Mouse (Mus musculus): Measurements from ENCODE around the gene Rpia.
"Not testable (repeated sequence)": the region's sequence is repeated elsewhere in the genome, so short reads cannot be mapped to it uniquely, and the experiment has no call there.

Rpia gene

DNA sequence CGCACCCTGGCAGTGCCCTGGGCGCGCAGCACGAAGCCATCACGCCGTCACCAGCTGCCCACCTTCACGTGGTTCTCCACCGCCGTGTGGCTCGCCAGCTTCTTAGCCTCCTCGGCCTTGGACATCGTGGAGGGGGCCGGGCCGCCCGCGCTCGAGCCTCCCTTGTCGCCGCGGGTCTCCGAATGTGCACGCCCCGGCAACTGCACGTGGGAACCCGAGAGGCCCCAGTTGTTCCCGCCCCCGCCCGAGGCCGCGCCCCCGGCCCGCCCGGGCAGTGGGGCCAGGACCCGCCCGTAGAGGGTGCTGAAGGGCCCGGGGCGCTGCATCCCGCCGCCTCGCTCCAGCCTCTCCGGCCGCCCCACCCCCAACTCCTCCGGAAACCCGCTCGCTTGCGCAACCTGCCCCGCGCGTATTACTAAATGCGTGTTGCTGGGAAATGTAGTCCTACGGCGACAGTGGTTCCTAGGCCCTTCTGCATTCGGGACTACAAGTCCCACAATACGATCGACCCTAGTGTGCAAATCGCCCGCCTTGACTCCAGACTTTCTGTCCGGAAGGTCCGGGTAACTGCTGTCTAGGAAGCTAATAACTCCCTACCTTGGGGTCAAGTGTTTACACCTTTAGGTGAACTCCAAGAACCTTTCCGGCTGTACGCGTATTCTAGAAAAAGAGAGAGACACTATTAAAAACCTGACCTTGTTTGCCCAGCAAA is at the start of gene Rpia:
Gene Rpia, minus strand, starts transcription at position 409 of the 712 bp plus-strand sequence.
- DNase-seq (ENCODE audit: low spot score in 2 of 2): peak; percentile 96

DNA sequence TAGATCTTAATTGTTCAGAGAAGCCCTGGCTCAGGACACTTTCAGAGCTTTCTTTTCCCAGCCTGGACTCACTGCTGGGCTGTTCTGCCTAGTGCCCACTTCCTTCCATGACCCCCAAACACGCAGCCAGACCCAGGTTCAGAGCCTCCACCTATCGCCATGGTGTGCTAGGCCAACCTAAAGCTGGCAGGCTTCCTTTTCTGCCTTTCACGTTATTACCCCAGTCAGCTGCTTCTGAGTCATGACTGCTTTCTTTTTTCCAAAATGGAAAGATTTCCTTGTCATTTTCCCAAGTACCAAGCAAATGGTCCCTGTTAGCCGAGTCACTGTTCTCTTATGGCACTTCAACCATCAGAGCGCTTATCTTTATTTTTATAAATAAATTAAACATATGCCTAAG is 48.2 kb upstream of the Rpia start:
- no peak for DNase-seq (ENCODE audit: low spot score in 2 of 2)

DNA sequence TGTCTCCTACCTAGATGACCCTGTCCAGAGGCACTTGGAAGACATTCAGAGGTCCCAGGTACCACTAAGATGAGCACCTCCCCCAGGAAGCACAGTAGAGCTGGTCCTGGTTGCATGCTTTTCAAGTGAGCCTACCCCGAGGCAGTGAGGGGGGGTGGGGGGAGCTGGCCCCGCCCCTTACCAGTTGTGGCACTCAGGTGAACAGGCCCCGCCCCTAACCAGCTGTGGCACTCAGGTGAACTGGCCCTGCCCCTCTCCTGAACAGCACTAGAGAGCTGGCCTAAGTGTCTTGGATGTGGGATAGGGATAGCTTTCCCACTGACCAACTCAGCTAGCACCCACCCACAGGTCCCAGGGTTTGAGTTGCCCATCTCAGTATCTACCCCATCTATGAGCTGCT is 46.5 kb upstream of the Rpia start:
- no peak for DNase-seq (ENCODE audit: low spot score in 2 of 2)

DNA sequence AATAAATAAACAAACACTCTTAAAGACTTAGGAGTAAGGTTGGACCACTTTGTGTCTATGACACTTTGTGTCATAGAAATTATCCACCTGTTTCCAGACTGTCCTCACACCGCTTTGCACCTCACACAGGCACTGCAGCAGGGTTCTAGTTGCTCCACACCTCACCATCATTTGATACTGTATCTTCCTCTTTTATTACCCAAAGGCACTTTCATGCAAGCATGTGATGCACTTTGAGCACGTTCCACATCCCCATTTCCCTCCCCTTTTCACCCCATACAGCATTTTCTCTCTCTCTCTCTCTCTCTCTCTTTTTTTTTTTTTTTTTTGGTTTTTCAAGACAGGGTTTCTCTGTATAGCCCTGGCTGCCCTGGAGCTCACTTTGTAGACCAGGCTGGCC is 45.3 kb upstream of the Rpia start:
- no peak for DNase-seq (ENCODE audit: low spot score in 2 of 2)

DNA sequence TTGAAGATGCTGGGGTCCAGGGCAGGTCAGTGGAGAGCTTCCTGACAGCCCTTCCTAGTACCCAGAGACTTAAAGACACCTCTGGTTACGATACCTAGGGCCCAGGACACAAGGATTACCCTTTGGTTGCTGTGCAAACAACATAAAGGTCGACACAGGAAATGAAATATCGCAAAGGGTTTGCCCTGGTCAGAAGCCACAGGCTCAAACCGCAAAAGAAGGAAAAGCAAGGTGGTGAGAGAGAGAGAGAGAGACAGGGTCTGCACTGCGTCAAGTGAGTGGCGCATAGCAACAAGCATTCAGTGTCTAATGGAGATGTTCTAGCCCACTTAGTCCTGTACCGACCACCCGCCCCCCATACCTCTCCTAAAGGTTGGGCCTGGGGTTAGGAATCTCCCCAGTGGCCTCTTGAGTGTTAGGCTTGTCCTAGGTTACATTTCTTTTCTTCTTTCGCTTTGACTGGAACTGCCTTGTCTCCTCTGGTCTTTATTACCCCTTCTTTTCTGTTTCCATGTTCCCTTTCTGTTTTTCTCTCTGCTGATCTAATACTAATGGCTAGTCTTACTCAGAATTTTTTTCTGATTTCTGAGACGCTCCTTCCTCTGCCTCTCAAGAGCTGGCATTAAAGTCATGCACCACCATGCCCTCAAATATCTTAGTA is 39.3 kb upstream of the Rpia start:
- DNase-seq (ENCODE audit: low spot score in 2 of 2): no peak

DNA sequence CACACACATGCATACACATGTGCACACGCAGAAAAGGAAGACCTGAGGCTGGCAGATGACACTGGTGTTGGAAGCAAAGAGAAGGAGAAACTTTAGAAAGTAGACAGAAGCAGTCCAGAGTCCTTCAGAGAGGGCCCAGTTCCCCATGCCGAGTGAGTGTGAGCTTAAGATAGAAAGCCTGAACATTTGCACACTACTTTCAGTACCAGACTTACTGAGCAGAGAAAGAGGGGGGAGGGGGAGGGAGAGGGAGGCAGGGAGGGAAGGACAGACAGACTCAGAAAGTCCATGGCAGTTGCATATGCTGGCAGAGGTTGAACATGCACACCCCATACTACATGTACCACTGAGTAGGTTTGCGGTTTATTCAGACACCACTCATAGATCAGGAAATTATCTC is 38.5 kb upstream of the Rpia start:
- no peak for DNase-seq (ENCODE audit: low spot score in 2 of 2)

DNA sequence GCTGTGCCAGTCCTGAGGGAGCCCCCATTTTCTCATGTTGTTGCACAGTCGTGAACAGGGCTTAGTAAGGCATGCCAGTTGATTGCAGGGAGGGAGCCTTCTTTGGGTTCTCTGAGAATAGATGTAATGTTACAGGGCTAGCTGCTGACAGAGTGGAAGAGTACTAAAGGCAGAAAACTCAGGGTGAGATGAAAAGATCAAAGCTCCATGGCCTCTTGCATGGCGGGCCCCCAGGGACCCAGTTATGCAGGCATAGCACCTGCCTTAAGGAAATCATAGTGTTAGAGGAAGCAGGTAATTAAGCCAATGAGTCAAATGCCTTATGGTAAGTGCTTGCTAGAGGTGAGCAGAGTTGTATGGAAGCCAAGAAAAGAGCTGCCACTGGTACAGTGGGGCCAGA is 37.4 kb upstream of the Rpia start:
- no peak for DNase-seq (ENCODE audit: low spot score in 2 of 2)

DNA sequence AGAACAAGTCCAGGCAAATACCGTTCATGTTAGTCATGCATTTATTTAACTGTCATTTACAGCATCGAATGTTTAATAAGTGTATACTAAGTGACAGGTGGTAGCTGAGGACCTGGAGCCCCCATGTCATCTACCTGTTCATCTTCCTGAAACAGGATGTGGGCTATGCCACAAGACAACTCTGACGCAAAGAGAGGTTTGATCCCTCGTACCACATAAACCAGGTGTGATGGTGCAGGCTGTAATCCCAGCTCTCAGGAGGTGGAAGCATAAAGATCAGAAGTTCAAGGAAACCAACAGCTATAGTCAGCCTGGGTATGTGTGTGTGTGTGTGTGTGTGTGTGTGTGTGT is 32.9 kb upstream of the Rpia start:
- DNase-seq (ENCODE audit: low spot score in 2 of 2): no peak

DNA sequence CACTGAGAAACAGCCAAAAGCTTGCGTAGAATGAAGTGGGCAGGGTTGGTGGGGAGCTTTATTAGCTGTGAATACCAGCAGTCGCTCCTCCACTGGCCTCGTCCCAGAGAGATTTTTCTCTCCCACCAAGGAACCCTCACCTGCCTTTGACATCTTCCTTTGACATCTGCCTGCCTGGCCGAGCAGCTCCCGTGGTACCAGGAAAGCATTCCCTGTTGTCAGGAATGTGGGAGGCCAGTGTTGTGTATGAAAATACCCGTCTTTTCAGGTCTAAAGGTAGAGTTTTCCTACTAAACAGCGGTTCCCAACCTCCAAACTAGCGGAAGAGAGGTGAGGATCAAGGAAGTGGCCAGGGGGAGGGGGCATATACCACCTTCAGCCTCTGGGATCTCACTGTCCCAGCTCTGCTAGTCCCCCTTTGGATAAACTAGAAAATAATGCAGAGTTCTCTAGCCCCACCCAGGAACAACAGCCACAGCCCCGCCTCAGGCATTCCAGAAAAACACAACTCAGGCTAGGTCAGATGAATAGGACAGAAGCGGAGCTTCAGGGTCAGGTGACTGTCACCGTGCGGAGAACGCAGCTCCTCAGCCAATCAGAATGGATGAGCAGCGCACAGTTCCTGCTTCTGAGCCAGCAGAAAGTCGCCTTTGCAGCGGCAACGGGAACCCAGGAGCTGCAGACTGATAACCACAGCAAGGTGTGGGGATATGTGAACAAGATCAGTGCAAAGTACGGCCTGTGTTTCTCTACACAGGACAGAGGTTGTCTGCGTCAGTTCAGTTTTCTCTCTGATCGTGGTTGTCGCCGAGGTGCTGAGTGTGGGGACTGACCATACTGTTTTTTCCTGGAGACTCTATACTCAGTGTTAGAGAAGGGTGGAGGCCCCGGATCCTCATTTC is 32.3 kb upstream of the Rpia start:
- DNase-seq (ENCODE audit: low spot score in 2 of 2): peak; percentile 48 to 62

DNA sequence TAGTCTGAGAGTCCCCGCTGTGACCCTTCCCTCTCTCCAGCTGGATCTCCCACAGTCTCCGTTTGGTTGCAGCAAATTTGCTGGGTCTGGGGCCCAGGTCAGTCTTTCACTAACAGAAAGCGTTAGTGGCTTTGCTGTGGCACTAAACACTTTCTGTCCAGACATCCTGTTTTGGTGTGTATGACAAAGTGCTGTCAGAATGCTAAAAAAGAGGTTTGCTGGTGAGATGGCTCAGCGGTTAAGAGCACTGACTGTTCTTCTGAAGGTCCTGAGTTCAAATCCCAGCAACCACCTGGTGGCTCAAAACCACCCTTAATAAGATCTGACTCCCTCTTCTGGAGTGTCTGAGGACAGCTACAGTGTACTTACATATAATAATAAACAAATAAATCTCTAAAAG is 31.2 kb upstream of the Rpia start:
- not testable (repeated sequence) for DNase-seq (ENCODE audit: low spot score in 2 of 2)

DNA sequence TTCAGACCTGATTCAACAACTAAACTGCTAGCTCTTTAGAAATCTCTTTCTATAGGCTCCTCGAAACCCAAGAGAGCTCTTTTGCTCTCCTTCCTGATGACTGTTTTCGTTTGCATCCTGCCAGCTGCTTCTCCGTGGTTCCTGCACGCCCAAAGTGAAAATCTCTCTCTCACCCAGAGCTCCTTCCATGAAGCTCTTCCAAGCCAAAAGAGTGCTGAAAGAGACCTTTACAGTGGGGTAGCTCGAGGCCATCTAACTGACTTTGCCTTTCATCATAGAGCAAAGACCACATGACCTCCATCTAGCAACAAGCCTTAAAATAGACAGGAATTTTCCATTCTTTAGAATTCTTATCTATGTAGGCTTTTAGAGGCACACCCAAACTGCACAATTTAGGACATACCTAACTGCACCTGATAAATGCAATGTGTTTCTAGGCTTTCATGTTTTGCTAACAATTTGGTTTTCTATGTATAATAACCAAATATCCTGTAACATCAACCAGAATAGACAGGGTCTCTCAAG is 30.4 kb upstream of the Rpia start:
- DNase-seq (ENCODE audit: low spot score in 2 of 2): no peak

DNA sequence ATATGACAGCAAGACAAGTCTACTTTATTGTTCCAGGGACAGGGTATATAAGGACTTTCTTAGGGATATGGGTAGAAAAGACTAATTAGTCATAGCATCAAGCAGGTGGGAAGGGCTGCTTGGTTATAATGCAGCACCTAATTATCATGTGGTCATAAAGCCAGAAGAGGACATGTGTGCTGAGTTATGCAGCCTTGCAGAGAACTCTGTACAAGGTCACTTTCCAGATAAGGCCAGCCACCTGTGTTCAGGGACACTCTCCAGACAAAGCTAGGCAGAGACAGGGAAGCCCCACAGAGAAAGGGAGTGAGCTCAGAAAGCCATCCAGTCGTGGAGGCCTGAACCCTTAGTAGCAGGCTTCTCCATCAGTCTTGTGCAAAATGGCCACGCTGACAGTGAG is 29.5 kb upstream of the Rpia start:
- no peak for DNase-seq (ENCODE audit: low spot score in 2 of 2)

DNA sequence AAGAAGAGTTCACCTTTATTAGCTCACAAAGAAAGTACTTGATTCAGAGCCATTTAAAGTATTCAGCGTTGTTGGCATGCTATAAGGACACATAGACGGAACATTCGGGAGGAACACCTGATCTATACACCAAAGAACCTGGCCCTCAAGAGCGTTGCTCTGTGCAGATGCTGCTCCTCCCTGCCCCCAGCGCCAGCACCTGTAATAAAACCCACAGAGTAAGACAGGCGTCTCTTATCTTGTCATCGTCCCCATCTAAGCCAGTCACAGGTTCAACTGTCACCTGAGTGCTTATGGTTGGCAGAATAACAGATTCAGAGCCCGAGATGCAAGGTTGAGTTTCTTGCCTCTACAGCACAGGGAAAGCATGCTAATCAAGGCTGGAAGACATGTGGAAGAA is 23.4 kb upstream of the Rpia start:
- no peak for DNase-seq (ENCODE audit: low spot score in 2 of 2)

DNA sequence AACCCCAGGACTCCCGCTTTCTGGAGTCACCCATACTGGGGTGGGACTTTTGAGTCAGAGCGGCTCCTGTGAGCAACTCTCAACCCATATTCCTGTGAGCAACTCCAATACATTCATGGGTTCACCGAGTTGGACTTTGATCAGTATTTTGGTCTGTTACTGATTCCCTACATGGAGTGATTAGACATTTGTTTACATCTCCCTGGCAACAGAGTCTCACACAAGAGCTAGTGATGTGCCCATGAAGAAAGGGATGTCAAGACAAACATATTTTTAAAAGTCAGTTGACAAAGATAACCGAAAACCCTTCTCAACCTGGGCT is 22.6 kb upstream of the Rpia start:
- no peak for DNase-seq (ENCODE audit: low spot score in 2 of 2)

DNA sequence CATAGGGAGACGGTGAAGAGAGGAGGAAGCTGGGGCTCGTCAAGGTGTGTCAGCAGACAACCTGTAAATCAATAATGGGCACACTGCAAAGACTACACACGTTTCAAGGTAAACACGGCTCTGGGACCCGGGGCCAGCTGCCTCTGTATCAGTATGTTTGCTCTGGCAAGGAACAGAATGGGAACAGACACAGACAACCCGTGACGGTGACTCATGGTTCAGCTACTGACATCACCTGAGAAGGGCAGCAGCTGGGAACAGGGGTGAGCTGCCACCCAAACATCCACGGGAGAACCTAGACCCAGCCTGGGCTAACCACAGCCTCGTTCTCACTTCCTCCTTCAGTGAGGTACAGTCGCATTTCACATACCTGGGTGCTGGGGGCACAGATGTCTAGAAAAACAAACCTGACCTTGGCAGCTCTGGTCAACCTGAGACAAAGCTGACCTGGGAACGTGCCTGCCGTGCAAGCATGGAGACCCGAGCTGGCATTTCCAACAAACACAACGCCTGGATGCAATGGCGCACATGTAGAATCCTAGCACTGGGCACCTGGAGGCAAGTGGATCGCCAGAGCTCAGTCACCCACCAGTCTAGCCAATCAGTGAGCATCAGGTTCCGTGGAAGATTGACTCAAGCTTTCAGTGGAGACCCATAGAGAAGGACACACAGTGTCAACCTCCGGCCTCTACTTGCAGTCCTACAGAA is 22.0 kb upstream of the Rpia start:
- no peak for DNase-seq (ENCODE audit: low spot score in 2 of 2)

DNA sequence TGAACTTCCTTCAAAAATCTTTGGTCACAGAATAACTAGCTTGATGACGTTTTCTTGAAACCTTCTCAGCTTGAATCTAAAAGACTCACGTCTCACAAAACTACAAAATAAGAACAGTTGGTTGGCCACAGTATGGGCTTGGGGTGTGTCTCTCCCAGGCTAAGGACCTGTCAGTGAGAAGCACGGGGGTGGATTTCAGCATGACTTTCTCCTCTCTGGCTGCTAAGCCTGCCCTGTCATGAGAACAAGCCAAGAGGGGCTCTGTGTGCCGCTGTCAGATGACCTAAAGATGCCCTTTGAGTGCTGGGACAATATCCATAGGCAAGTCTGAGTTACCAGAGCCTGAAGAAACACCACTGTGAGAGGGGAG is 20.5 kb upstream of the Rpia start:
- no peak for DNase-seq (ENCODE audit: low spot score in 2 of 2)

DNA sequence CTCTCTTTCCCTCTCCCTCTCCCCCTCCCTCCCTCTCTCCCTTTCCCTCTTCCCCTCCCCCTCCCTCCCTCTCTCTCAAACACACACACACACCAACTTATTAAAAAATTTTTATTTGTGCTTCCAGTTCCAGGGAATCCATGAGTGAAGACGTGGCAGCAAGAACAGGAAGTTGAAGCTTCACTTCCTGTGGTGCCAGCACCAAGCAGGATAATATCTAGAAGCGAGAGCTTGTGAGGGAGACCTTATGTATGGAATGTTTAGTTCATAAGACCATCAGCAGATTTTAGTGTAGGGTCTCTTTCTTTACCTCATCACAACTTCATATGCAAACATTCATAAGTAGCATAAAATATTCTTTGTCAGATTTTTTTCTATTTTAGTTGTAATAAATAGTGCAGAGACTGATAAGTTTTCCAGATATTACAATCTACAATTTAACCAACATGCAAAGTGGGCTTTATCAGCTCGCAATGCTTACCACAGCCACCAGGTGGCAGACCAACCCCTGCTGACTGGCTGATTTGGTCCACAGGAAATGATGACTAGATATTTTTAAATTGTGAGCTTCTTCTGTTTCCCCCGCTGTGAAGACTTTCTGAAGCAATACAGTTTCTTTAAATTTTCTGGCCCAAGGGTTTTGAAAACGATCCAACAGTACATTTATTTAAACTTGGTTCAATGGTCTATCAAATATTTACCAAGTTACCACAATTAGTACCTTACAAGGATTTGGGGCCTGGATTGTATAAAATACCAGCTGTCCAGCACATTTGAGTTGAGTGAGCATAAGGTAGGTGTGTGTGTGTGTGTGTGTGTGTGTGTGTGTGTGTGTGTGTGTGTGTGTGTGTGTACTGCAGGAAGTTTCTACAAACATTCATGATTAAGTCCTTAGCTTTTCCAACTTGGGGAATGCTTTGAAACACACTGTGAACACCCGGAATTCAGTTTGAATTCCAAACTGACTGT is 19.8 kb upstream of the Rpia start:
- DNase-seq (ENCODE audit: low spot score in 2 of 2): peak; percentile 49 to 83

DNA sequence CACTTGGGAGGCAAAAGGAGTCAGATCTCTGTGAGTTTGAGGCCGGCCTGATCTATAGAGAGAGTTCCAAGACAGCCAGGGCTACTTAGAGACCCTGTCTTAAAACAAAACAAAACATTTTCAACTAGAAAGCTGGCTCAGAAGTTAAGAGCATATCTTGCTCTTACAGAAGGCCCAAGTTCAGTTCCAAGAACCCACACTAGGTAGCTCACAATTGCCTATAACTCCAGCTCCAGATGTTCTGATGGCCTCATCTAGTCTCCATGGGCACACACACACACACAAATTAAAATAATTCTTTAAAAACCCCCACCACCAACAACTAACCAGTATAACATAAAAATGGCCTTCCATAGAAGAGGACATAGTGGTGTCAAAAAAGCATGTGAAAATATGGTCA is 18.5 kb upstream of the Rpia start:
- no peak for DNase-seq (ENCODE audit: low spot score in 2 of 2)

DNA sequence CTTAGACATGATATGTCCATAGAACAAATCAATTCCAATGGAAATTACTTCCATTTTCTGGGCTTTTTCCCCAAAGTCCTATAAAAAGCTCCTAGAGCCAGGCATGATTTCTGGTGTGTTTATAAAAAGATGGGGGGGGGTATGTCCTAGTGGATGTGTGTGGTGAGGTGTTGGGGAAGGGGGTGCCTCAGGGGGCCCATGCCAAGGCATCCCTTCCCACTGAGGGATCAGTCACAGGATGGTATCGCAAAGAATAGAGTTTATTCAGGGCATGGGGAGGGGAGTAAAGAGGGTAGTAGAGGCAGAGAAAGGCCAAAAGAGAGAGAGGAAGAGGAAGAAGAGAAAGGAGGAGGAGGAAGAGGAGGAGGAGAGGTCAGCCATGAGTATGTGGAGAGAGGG is 14.5 kb upstream of the Rpia start:
- no peak for DNase-seq (ENCODE audit: low spot score in 2 of 2)

DNA sequence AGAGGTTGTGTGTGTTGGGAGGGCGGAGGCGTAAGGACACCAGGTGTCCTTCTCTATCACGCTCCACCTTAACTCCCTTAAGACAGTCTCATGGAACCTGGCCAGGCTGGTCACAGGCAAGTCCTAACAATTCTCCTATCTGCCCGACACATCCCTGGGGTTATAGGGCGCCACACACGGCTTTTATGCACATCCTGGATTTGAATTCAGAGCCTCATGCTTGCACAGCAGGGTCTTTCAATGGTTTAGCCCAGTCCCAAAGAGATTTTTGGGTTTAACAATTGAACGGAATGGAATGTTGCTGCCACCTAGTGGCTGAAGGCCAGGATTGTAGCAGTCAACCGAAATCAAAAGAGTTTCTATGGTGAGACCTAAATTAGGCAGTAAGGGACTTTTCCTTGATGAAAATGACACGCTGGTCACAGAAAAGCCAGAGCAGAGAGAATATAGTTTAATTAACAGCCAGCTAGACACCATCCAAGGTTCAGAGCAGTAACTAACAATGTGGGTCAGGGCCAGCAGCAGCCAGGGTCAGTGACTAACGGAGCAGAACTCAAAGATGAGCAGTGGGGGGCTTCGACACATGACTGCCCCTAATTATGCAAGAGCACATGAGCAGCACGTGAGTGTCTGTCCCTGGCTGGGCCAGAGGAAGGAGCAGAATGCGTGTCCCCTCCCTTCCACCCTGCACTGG is 13.9 kb upstream of the Rpia start:
- DNase-seq (ENCODE audit: low spot score in 2 of 2): peak; percentile 33 to 71

Measured in frontal cortex, postnatal 14 days (tissue).